In the genomic region with DNA sequence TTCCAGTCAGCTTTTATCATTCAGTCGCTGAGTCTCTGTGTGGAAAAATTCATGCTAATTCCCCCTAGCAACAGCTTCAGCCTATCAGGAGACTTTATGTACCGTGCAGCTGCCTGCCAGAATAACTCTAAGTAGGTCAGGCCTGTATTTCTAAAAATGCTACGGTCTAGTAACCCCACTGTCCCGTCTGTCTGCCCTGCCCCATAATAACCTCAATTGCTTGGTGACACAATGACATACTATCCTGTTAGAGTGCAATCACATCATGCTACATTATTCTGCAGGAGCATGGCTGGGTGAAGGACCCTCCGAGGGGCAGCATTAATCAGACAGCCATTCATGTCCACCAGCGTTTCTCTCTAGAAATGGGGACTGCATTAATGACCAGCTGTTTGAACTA, we compare ENCODE assay signal across 8 mouse cellular contexts.
A peak's percentile ranks its signal among the peaks of the same experiment; 100 is the strongest.
DNase-seq lines count a peak whose midpoint lies in the region; ATAC-seq lines count a peak whose summit lies in the region.

No protein-coding gene starts in this region.

- no peak overlapping the region for H3K4me3 ChIP-seq in lung, embryonic 15.5 days
- H3K4me3 ChIP-seq in forebrain, embryonic 13.5 days = peak overlapping the region; percentile 22
- H3K4me3 ChIP-seq in midbrain, embryonic 12.5 days = 0 out of 2 replicates have a peak overlapping the region, but pooled peaks have one; percentile 3
- H3K4me3 ChIP-seq in stomach, embryonic 16.5 days (replicated peaks; ENCODE audit: low read length) = no peak overlapping the region

- no peak overlapping the region for H3K9ac ChIP-seq in lung, embryonic 15.5 days
- H3K9ac ChIP-seq in forebrain, embryonic 13.5 days = peak overlapping the region; percentile 52; the same call in 1 of the 2 replicates
- no peak overlapping the region for H3K9ac ChIP-seq in midbrain, embryonic 12.5 days (replicated peaks)
- H3K9ac ChIP-seq in stomach, embryonic 16.5 days (ENCODE audit: low read length) = no peak overlapping the region

- H3K4me1 ChIP-seq in lung, embryonic 15.5 days = peaks cover 53% of the 10 kb centered on the region
- H3K4me1 ChIP-seq in forebrain, embryonic 13.5 days = peaks cover 65% of the 10 kb centered on the region
- H3K4me1 ChIP-seq in midbrain, embryonic 12.5 days = peaks cover 46% of the 10 kb centered on the region
- H3K4me1 ChIP-seq in stomach, embryonic 16.5 days (ENCODE audit: control insufficient read depth, insufficient read depth, low read length) = peaks cover 32% of the 10 kb centered on the region

- no peaks in the 10 kb centered on the region for H3K36me3 ChIP-seq in lung, embryonic 15.5 days
- no peaks in the 10 kb centered on the region for H3K36me3 ChIP-seq in forebrain, embryonic 13.5 days (ENCODE audit: poor library complexity, severe bottlenecking)
- H3K36me3 ChIP-seq in midbrain, embryonic 12.5 days = no peaks in the 10 kb centered on the region
- no peaks in the 10 kb centered on the region for H3K36me3 ChIP-seq in stomach, embryonic 16.5 days (ENCODE audit: control insufficient read depth, insufficient read depth, low read length)

- H3K27ac ChIP-seq in lung, embryonic 15.5 days = peak overlapping the region; percentile 97
- peak overlapping the region; percentile 97 for H3K27ac ChIP-seq in forebrain, embryonic 13.5 days
- H3K27ac ChIP-seq in midbrain, embryonic 12.5 days (replicated peaks) = peak overlapping the region; percentile 93
- peak overlapping the region; percentile 88 for H3K27ac ChIP-seq in stomach, embryonic 16.5 days (ENCODE audit: low read length)

- H3K27me3 ChIP-seq in lung, embryonic 15.5 days = no peaks in the 10 kb centered on the region
- H3K27me3 ChIP-seq in forebrain, embryonic 13.5 days = no peaks in the 10 kb centered on the region
- H3K27me3 ChIP-seq in midbrain, embryonic 12.5 days = no peaks in the 10 kb centered on the region
- H3K27me3 ChIP-seq in stomach, embryonic 16.5 days (ENCODE audit: control insufficient read depth, insufficient read depth, low read length) = no peaks in the 10 kb centered on the region

- no peak for ATAC-seq in lung, embryonic 15.5 days (ENCODE audit: borderline replicate concordance, extremely low read depth, low FRiP score, low TSS enrichment)
- peak; percentile 93 for ATAC-seq in forebrain, embryonic 13.5 days
- ATAC-seq in midbrain, embryonic 12.5 days (ENCODE audit: low FRiP score, low read depth) = peak; percentile 95
- peak; percentile 19; the same call in 1 of the 2 replicates for ATAC-seq in stomach, embryonic 16.5 days (ENCODE audit: insufficient read depth, low FRiP score)

- H3K4me2 ChIP-seq in lung, embryonic 15.5 days = peak overlapping the region; percentile 52; the same call in 1 of the 2 replicates
- peak overlapping the region; percentile 57 for H3K4me2 ChIP-seq in forebrain, embryonic 13.5 days
- H3K4me2 ChIP-seq in midbrain, embryonic 12.5 days (replicated peaks) = peak overlapping the region; percentile 48
- H3K4me2 ChIP-seq in stomach, embryonic 16.5 days (ENCODE audit: low read depth, low read length) = peak overlapping the region; percentile 39; the same call in 1 of the 2 replicates

- intact Hi-C loops in heart, postnatal 36 days (cut with DNase I) = loop anchor here (5.0 to 10.0 kb wide), 4 partner anchors 86 to 1189 kb away; no protein-coding TSS in a partner anchor

- DNase-seq in lung, postnatal 14 days = no peak
- DNase-seq in heart, postnatal 36 days = peak; percentile 8 to 25
- peak; percentile 51 to 61 for DNase-seq in layer of hippocampus, adult 8-10 months (ENCODE audit: low spot score in 2 of 2)
- no peak for DNase-seq in spleen, adult 12 weeks (ENCODE audit: low spot score)

- 16% methylated on average over 6 of the region's 6 CpGs for WGBS in lung, embryonic 15.5 days
- WGBS in forebrain, embryonic 13.5 days = 2% methylated on average over 6 of the region's 6 CpGs
- WGBS in midbrain, embryonic 12.5 days = 3% methylated on average over 6 of the region's 6 CpGs
- WGBS in stomach, embryonic 16.5 days = 19% methylated on average over 6 of the region's 6 CpGs

- no peaks in the 10 kb centered on the region for H3K9me3 ChIP-seq in lung, embryonic 15.5 days
- H3K9me3 ChIP-seq in forebrain, embryonic 13.5 days (replicated peaks) = no peaks in the 10 kb centered on the region
- no peaks in the 10 kb centered on the region for H3K9me3 ChIP-seq in midbrain, embryonic 12.5 days
- no peaks in the 10 kb centered on the region for H3K9me3 ChIP-seq in stomach, embryonic 16.5 days (replicated peaks; ENCODE audit: control insufficient read depth, low read length)

Comparison
In these comparisons a context has a peak if more than half of its experiments do, and no peak if none do; other contexts are left out.
1. H3K4me3 ChIP-seq: peak in forebrain, embryonic 13.5 days (single experiment) and midbrain, embryonic 12.5 days (single experiment); none in lung, embryonic 15.5 days (single experiment) and stomach, embryonic 16.5 days (single experiment).
2. DNase-seq: peak in heart, postnatal 36 days (2 of 2) and layer of hippocampus, adult 8-10 months (2 of 2); none in lung, postnatal 14 days (single experiment) and spleen, adult 12 weeks (single experiment).
3. Peak in every context shown above with its lines, with median percentiles within 50 percentile points of each other: H3K27ac ChIP-seq and H3K4me2 ChIP-seq.